Mouse (Mus musculus) CH12.LX (cell line): ENCODE results near the gene Ttc7. TPM values are rescaled to one million over a fixed set of nuclear protein-coding genes. Genes with fewer than 3 reads are reported as not detected.

Experiments used
- DNase-seq: peaks from one replicate; pipeline ENCODE4 v3.0.0-alpha.2; 2013; ENCODE audit errors: extremely low read depth
- H3K27ac ChIP-seq: 2 replicates; pipeline ENCODE4 v1.5.1; 2012; ENCODE audit warnings: low read depth, mild to moderate bottlenecking, control low read depth, moderate library complexity; ENCODE audit not compliant: insufficient read depth
- H3K27me3 ChIP-seq: replicated peaks from 2 replicates; pipeline ENCODE3; 2012; ENCODE audit warnings: inconsistent platforms
- H3K36me3 ChIP-seq, 2 experiments: replicated peaks in 1 of 2; 2 replicates each; pipeline versions ENCODE3 to v1.6.1; 2012; ENCODE audit warnings: inconsistent platforms in 1 of 2, low read length in 1 of 2, mild to moderate bottlenecking in 1 of 2, mixed read lengths in 1 of 2, moderate library complexity in 1 of 2; ENCODE audit not compliant: control insufficient read depth in 1 of 2, insufficient read depth in 1 of 2
- H3K4me1 ChIP-seq, 2 experiments: 2 replicates each; pipeline ENCODE4 v1.6.1; 2012; ENCODE audit warnings: inconsistent platforms in 1 of 2, moderate library complexity in 1 of 2; ENCODE audit not compliant: insufficient read depth in 2 of 2, control insufficient read depth in 1 of 2
- H3K4me2 ChIP-seq: 2 replicates; pipeline ENCODE4 v1.6.1; 2012; ENCODE audit warnings: low read depth, mild to moderate bottlenecking, control low read depth; ENCODE audit not compliant: poor library complexity, insufficient read depth, severe bottlenecking
- H3K4me3 ChIP-seq, 3 experiments: fragments of 150-350 bp in 1 of 3; sonication (generic) in 1 of 3; replicated peaks in 1 of 3; 2 replicates each; pipeline versions ENCODE3 to v1.5.1; 2011 to 2012; ENCODE audit warnings: low read depth in 2 of 3, low read length in 2 of 3, mild to moderate bottlenecking in 2 of 3, moderate library complexity in 2 of 3, control low read depth in 1 of 3, improper control_type of control experiment in 1 of 3, inconsistent platforms in 1 of 3, mixed read lengths in 1 of 3; ENCODE audit not compliant: poor library complexity in 1 of 3
- H3K79me2 ChIP-seq: replicated peaks from 2 replicates; pipeline ENCODE4 v1.6.1; 2012; ENCODE audit warnings: mild to moderate bottlenecking, moderate library complexity; ENCODE audit not compliant: control insufficient read depth, poor library complexity, insufficient read depth, severe bottlenecking; ENCODE audit errors: extremely low read depth
- H3K9ac ChIP-seq: 2 replicates; pipeline ENCODE4 v1.6.1; 2012; ENCODE audit warnings: low read depth, mild to moderate bottlenecking, control low read depth, moderate library complexity; ENCODE audit not compliant: insufficient read depth
- H3K9me3 ChIP-seq: replicated peaks from 2 replicates; pipeline ENCODE3; 2012; ENCODE audit warnings: low read length, inconsistent platforms, mixed read lengths
- BHLHE40 ChIP-seq: IDR thresholded peaks from 2 replicates; pipeline ENCODE4 v1.6.1; 2011; ENCODE audit warnings: mild to moderate bottlenecking, low read depth, low read length, improper control_type of control experiment
- CHD1 ChIP-seq: IDR thresholded peaks from 2 replicates; pipeline ENCODE4 v1.6.1; 2012; ENCODE audit warnings: low read depth, low read length, improper control_type of control experiment, inconsistent platforms
- CHD2 ChIP-seq: IDR thresholded peaks from 2 replicates; pipeline ENCODE4 v1.6.1; 2011; ENCODE audit warnings: low read length, improper control_type of control experiment
- ELF1 ChIP-seq: IDR thresholded peaks from 2 replicates; pipeline ENCODE4 v1.6.1; 2014; ENCODE audit warnings: low read depth, mild to moderate bottlenecking, inconsistent platforms, low read length, improper control_type of control experiment
- EP300 ChIP-seq: IDR thresholded peaks from 2 replicates; pipeline ENCODE4 v1.6.1; 2011; ENCODE audit warnings: low read length, improper control_type of control experiment
- ETS1 ChIP-seq: conservative IDR thresholded peaks from 2 replicates; pipeline ENCODE4 v1.6.1; 2012; ENCODE audit warnings: low read depth, mild to moderate bottlenecking, inconsistent platforms, low read length, improper control_type of control experiment, moderate library complexity
- GABPA ChIP-seq: IDR thresholded peaks from 2 replicates; pipeline ENCODE4 v1.6.1; 2012; ENCODE audit warnings: low read depth, low read length, improper control_type of control experiment, inconsistent platforms; ENCODE audit not compliant: insufficient replicate concordance
- IRF4 ChIP-seq: IDR thresholded peaks from 2 replicates; pipeline ENCODE4 v1.6.1; 2014; ENCODE audit warnings: low read depth, mild to moderate bottlenecking, inconsistent platforms, low read length, improper control_type of control experiment
- JUN ChIP-seq: IDR thresholded peaks from 2 replicates; pipeline ENCODE4 v1.6.1; 2011; ENCODE audit warnings: low read depth, mild to moderate bottlenecking, low read length, improper control_type of control experiment, moderate library complexity; ENCODE audit not compliant: insufficient read depth
- JUND ChIP-seq: conservative IDR thresholded peaks from 2 replicates; pipeline ENCODE4 v1.6.1; 2011; ENCODE audit warnings: low read depth, low read length, improper control_type of control experiment
- KAT2A ChIP-seq: IDR thresholded peaks from 2 replicates; pipeline ENCODE4 v1.6.1; 2012; ENCODE audit warnings: low read length, improper control_type of control experiment, inconsistent platforms; ENCODE audit not compliant: insufficient replicate concordance
- MAFK ChIP-seq: IDR thresholded peaks from 2 replicates; pipeline ENCODE4 v1.6.1; 2011; ENCODE audit warnings: low read length, improper control_type of control experiment; ENCODE audit not compliant: insufficient replicate concordance
- MAX ChIP-seq: IDR thresholded peaks from 2 replicates; pipeline ENCODE4 v1.6.1; 2011; ENCODE audit warnings: low read length, improper control_type of control experiment
- MXI1 ChIP-seq: IDR thresholded peaks from 2 replicates; pipeline ENCODE4 v1.6.1; 2011; ENCODE audit warnings: mild to moderate bottlenecking, low read depth, low read length, improper control_type of control experiment
- MYC ChIP-seq: IDR thresholded peaks from 2 replicates; pipeline ENCODE4 v1.6.1; 2011; ENCODE audit warnings: low read depth, mild to moderate bottlenecking, improper control_type of control experiment, low read length
- NRF1 ChIP-seq: IDR thresholded peaks from 2 replicates; pipeline ENCODE4 v1.6.1; 2014; ENCODE audit warnings: low read depth, mild to moderate bottlenecking, inconsistent platforms, low read length, improper control_type of control experiment, moderate library complexity
- PAX5 ChIP-seq: IDR thresholded peaks from 2 replicates; pipeline ENCODE4 v1.6.1; 2012; ENCODE audit warnings: low read length, inconsistent platforms, mixed read lengths
- POLR2A ChIP-seq: IDR thresholded peaks from 2 replicates; pipeline ENCODE4 v1.6.1; 2011; ENCODE audit warnings: low read depth, mild to moderate bottlenecking, improper control_type of control experiment, low read length
- POLR2AphosphoS2 ChIP-seq: IDR thresholded peaks from 2 replicates; pipeline ENCODE4 v1.6.1; 2011; ENCODE audit warnings: low read depth, low read length, improper control_type of control experiment
- RAD21 ChIP-seq: IDR thresholded peaks from 2 replicates; pipeline ENCODE4 v1.6.1; 2011; ENCODE audit warnings: low read depth, mild to moderate bottlenecking, low read length, improper control_type of control experiment, moderate library complexity
- SIN3A ChIP-seq: IDR thresholded peaks from 2 replicates; pipeline ENCODE4 v1.6.1; 2012; ENCODE audit warnings: low read length, improper control_type of control experiment, inconsistent platforms
- SMC3 ChIP-seq: IDR thresholded peaks from 2 replicates; pipeline ENCODE4 v1.6.1; 2011; ENCODE audit warnings: low read depth, low read length, improper control_type of control experiment
- TBP ChIP-seq: conservative IDR thresholded peaks from 2 replicates; pipeline ENCODE4 v1.6.1; 2011; ENCODE audit warnings: low read depth, low read length, improper control_type of control experiment
- TCF12 ChIP-seq: IDR thresholded peaks from 2 replicates; pipeline ENCODE4 v1.6.1; 2014; ENCODE audit warnings: low read depth, mild to moderate bottlenecking, inconsistent platforms, low read length, improper control_type of control experiment
- UBTF ChIP-seq: IDR thresholded peaks from 2 replicates; pipeline ENCODE4 v1.6.1; 2012; ENCODE audit warnings: low read depth, mild to moderate bottlenecking, inconsistent platforms, low read length, improper control_type of control experiment, moderate library complexity
- ZC3H11A ChIP-seq: IDR thresholded peaks from 2 replicates; pipeline ENCODE4 v1.6.1; 2012; ENCODE audit warnings: low read depth, mild to moderate bottlenecking, inconsistent platforms, low read length, improper control_type of control experiment
- ZKSCAN1 ChIP-seq: IDR thresholded peaks from 2 replicates; pipeline ENCODE4 v1.6.1; 2012; ENCODE audit warnings: low read depth, inconsistent platforms, low read length, improper control_type of control experiment, borderline replicate concordance
- ZNF384 ChIP-seq: IDR thresholded peaks from 2 replicates; pipeline ENCODE4 v1.6.1; 2012; ENCODE audit warnings: low read depth, low read length, improper control_type of control experiment, inconsistent platforms
- dilution Hi-C: fragments of 300-500 bp; cut with MboI; formaldehyde crosslinking; loops from 2 replicates; pipeline ENCODE4 v1.14.3; 2020; ENCODE audit warnings: low sequenced_read_pairs; ENCODE audit not compliant: extremely low pct_unique_long_range_greater_than_20kb, extremely low pct_ligation_motif_present
- in situ Hi-C: fragments of 300-500 bp; cut with MboI; formaldehyde crosslinking; loops from 3 replicates; pipeline ENCODE4 v1.14.3; 2019; ENCODE audit warnings: low sequenced_read_pairs, low pct_ligation_motif_present, low pct_unique_long_range_greater_than_20kb, mixed read lengths
- polyA plus RNA-seq: library from polyadenylated mRNA; unstranded; fragments of >175 nt; gene quantifications from 2 replicates; pipeline ENCODE4 v1.2.1, GENCODE M21; 2012; ENCODE audit warnings: low read depth; ENCODE audit not compliant: insufficient read length
- total RNA-seq, 2 experiments: library from RNA; depleted of rRNA; stranded (reverse); fragments of 300-350 nt in 1 of 2; fragments of >200 nt in 1 of 2; gene quantifications; 2 replicates each; pipeline ENCODE4 v1.2.3; 2012 to 2014

The Ttc7 gene
- total and polyA plus RNA-seq, 3 experiments = 6.2 to 16.4 (median 12.8) TPM

DNA sequence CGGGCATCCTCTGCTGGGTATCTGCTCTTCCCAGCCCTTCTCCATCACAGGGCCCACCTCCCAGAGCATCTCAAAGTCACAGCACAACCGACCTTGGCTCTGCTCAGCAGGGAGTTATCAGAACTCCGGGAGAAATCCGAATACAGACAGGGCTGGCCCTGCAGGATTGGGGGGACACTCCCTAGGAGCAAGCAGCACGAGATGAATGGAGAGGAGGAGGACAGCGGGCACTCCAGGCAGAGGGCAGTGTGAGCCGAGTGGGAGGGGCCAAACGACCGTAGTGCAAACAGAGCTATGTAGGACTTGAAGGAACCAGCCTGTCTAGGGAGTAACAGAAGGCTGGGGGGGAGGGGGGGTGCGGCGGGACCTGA is 48.2 kb downstream of the Ttc7 start:
- no peak for TF ChIP-seq TCF12
- TF ChIP-seq MXI1 = no peak
- no peak for TF ChIP-seq SIN3A
- no peak for TF ChIP-seq NRF1
- TF ChIP-seq JUND = no peak
- no peak for TF ChIP-seq TBP
- TF ChIP-seq RAD21 = no peak
- no peak for TF ChIP-seq JUN
- no peak for TF ChIP-seq POLR2AphosphoS2
- no peak for TF ChIP-seq ZC3H11A
- TF ChIP-seq EP300 = no peak
- TF ChIP-seq PAX5 = no peak
- no peak for TF ChIP-seq POLR2A
- no peak for TF ChIP-seq ETS1
- TF ChIP-seq UBTF = no peak
- no peak for TF ChIP-seq BHLHE40
- TF ChIP-seq GABPA = no peak
- TF ChIP-seq ZNF384 = no peak
- TF ChIP-seq ELF1 = no peak
- no peak for TF ChIP-seq ZKSCAN1
- Histone ChIP-seq H3K27me3 (no peaks in the 10 kb centered on the region), H3K9me3 (peaks cover 3% of the 10 kb centered on the region), H3K4me2 (no peak overlapping the region), H3K27ac (no peak overlapping the region), H3K4me1 (peaks cover 0 to 14% of the 10 kb centered on the region in 2 experiments; a peak in 2 of 4 replicates), H3K36me3 (peaks cover 0 to 54% of the 10 kb centered on the region in 2 experiments), H3K9ac (no peak overlapping the region), H3K79me2 (no peaks in the 10 kb centered on the region), H3K4me3 (no peak overlapping the region)
- dilution Hi-C loops (no loop called here), in situ Hi-C loops (no loop called here)
- no peak for DNase-seq

DNA sequence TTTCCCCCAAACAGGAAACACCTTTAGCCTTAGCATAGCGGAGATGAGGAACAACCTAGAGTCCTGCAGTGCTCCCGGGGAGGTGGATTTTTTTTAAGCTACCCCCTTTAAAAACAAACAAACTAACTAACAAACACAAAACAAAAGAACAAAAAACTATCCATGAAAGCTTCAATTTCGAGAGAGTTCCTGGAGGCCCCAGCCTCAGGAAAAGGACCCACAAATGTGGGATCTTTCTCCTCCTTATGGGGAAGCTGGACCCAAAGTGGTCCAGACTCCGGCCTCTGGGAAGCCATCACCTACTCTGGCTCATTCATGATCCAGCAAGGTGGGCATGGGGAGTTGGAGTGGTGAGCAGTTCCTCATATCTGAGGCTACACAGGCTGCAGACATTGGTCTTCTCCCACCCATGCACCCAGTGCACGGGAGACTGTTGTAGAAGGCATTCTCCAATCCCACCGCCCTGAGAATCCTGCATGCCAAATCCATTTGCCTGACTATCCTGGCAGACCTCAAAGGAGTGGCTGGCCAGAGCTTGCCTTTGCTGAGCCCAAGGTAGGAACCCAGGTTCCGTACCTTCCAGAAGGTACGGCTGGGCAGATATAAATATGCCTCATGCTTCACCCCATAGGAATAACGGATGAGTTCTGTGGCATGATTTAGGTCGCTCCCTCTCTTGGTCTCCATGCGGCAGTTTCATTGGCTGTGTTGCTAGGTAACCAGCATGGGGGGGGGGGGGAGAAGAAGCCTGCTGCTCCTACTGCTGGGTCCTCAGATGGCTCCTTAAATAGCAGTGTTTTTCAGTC is 48.9 kb downstream of the Ttc7 start:
- no peak overlapping the region for H3K9ac ChIP-seq
- no peak overlapping the region for H3K27ac ChIP-seq
- H3K9me3 ChIP-seq = peaks cover 3% of the 10 kb centered on the region
- TF ChIP-seq MYC (no peak), TBP (no peak), IRF4 (no peak), MAFK (no peak), JUND (no peak), SMC3 (no peak), CHD1 (no peak), CHD2 (no peak), KAT2A (no peak), MAX (no peak)
- TF ChIP-seq, all 38 proteins: peak for 0
- no peaks in the 10 kb centered on the region for H3K79me2 ChIP-seq
- peaks cover 0 to 57% of the 10 kb centered on the region in 2 experiments for H3K36me3 ChIP-seq
- no peak for DNase-seq
- H3K4me2 ChIP-seq = no peak overlapping the region
- in situ Hi-C loops (no loop called here), dilution Hi-C loops (no loop called here)
- H3K27me3 ChIP-seq = no peaks in the 10 kb centered on the region
- peaks cover 0 to 8% of the 10 kb centered on the region in 2 experiments; a peak in 2 of 4 replicates for H3K4me1 ChIP-seq
- no peak overlapping the region for H3K4me3 ChIP-seq
